Mouse (Mus musculus) bone marrow macrophage, adult 2 months (primary cell): ENCODE data around the gene Fkbp8. TPM values are rescaled to one million over a fixed set of nuclear protein-coding genes. Genes with fewer than 3 reads are reported as not detected.

Experiments used
- H3K27ac ChIP-seq: 2 replicates; pipeline ENCODE4 v1.5.1; 2012; ENCODE audit warnings: low read depth, low read length; ENCODE audit not compliant: insufficient read depth
- H3K4me1 ChIP-seq: 2 replicates; pipeline ENCODE4 v1.6.1; 2012; ENCODE audit warnings: low read length; ENCODE audit not compliant: control insufficient read depth, insufficient read depth
- H3K4me3 ChIP-seq: 2 replicates; pipeline ENCODE4 v1.5.1; 2012; ENCODE audit warnings: mild to moderate bottlenecking, low read length, moderate library complexity; ENCODE audit not compliant: insufficient read depth
- CTCF ChIP-seq: IDR thresholded peaks from 2 replicates; pipeline ENCODE4 v1.5.1; 2012; ENCODE audit warnings: low read depth, mild to moderate bottlenecking, low read length, moderate library complexity
- POLR2A ChIP-seq: IDR thresholded peaks from 2 replicates; pipeline ENCODE4 v1.6.1; 2012; ENCODE audit warnings: mild to moderate bottlenecking, low read depth, low read length, borderline replicate concordance
- polyA plus RNA-seq: library from polyadenylated mRNA; stranded (reverse); fragments of >200 nt; gene quantifications from 2 replicates; pipeline ENCODE4 v1.2.4, GENCODE M21; 2012; ENCODE audit not compliant: missing spikeins, insufficient read depth, insufficient read length

Fkbp8 gene
- polyA plus RNA-seq, 1 experiment: 163 TPM

DNA sequence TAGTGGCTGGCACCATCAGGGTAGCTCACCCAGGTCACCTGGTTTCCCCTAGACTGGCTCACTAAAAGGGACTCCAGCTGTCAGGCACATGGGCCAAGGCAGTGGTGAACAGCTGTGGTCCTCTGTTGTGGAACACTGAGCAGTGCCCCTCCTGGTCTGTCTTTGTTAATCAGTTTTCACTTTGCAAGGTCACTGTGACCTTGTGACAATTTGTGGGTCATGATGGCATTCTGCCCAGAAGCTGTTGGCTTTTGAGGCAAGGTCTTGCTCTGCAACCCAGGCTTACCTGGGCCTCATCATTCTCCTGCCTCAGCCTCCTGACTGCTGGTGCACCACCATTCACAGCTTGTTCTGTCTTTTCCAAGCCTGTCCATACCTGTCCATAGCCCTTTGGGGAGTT lies 42.8 kb downstream of the Fkbp8 start:
- no peak overlapping the region for H3K4me3 ChIP-seq
- no peak for TF ChIP-seq CTCF
- no peak for TF ChIP-seq POLR2A
- peaks cover 37% of the 10 kb centered on the region for H3K4me1 ChIP-seq
- no peak overlapping the region for H3K27ac ChIP-seq

DNA sequence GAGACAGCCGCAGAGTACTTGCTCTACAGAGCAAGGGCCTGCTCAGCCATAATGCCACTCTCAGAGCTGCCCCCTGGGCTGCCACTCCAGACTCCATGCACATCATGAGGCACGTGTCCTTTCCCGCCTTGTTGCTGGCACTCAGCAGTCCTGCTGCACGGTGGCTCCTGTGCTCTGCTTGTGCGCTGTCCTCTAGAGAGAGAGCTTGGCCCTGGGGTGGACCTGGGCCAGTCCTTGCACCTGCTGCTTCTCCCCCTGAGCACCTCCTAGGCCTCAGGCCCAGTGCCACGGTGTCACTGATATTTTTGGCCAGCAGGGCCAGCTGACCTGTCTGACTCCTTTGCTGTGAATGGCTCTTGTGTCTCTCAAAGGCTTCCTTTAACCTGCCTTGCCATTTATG lies 43.5 kb downstream of the Fkbp8 start:
- Histone ChIP-seq H3K4me3 (no peak overlapping the region), H3K4me1 (peaks cover 34% of the 10 kb centered on the region)
- TF ChIP-seq POLR2A (no peak), CTCF (no peak)

DNA sequence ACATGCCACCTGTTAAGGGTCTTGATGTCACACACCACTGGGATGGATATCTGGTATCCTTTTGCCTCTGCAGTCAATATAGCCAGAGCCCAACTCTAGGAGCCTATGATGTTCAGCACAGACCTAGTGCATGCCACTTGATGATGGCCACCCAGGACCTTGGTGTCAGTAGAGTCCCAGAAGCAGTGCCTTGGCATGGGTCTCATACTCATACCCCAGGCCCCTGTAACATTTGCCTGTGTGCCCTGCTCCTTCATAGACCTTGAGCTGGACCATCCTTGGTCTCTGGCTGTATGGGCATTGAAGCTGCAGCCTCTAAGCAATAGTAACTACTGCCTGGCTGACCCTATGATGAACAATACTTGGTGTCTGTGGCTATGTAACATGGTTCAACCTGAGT lies 46.8 kb downstream of the Fkbp8 start:
- Histone ChIP-seq H3K4me1 (peaks cover 34% of the 10 kb centered on the region), H3K27ac (no peak overlapping the region), H3K4me3 (no peak overlapping the region)
- no peak for TF ChIP-seq CTCF
- no peak for TF ChIP-seq POLR2A

More for the DNA sequence above, 43.5 kb downstream of the Fkbp8 start:
- H3K27ac ChIP-seq: no peak overlapping the region

DNA sequence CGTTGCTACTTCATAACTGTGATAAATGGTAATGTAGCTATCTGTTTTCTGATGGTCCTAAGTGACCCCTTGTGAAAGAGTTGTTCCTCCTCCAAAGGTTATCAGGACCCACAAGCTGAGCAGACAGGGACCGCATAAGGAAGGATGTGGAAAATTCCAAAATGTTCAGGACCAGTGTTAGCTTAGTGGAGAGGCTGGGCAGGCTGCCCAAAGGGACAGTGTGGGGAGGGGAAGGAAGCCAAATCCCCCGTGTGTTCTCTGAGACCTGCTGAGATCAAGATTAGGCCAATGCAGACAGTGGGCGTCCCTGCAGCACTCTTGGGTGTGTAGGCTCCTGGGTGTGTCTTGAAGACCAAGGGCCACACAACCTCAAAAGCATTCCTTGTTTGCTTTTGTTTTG lies 47.4 kb downstream of the Fkbp8 start:
- no peak for TF ChIP-seq POLR2A
- TF ChIP-seq CTCF: no peak
- Histone ChIP-seq H3K27ac (no peak overlapping the region), H3K4me1 (peaks cover 31% of the 10 kb centered on the region), H3K4me3 (no peak overlapping the region)

DNA sequence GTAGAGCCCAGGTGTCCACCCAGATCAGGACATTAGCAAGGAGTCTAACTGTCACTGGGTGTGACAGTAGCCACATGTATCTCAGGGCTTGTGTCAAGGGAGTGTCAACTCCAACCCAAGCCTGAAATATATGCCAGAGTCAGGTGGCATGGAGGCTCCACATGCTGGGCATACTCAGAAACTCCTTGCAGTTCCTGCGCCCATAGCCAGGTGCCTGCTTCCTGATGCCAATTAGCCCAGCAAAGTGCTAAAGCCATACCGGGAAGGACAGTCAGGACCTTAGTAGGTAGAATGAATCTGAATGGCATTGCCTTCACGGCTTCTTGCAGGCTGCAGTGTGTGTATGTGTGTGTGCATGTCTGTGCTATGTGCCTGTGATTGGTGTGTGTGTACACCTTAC lies 49.7 kb downstream of the Fkbp8 start:
- no peak overlapping the region for H3K4me3 ChIP-seq
- H3K27ac ChIP-seq: no peak overlapping the region
- H3K4me1 ChIP-seq: peaks cover 10% of the 10 kb centered on the region
- TF ChIP-seq POLR2A (no peak), CTCF (no peak)

DNA sequence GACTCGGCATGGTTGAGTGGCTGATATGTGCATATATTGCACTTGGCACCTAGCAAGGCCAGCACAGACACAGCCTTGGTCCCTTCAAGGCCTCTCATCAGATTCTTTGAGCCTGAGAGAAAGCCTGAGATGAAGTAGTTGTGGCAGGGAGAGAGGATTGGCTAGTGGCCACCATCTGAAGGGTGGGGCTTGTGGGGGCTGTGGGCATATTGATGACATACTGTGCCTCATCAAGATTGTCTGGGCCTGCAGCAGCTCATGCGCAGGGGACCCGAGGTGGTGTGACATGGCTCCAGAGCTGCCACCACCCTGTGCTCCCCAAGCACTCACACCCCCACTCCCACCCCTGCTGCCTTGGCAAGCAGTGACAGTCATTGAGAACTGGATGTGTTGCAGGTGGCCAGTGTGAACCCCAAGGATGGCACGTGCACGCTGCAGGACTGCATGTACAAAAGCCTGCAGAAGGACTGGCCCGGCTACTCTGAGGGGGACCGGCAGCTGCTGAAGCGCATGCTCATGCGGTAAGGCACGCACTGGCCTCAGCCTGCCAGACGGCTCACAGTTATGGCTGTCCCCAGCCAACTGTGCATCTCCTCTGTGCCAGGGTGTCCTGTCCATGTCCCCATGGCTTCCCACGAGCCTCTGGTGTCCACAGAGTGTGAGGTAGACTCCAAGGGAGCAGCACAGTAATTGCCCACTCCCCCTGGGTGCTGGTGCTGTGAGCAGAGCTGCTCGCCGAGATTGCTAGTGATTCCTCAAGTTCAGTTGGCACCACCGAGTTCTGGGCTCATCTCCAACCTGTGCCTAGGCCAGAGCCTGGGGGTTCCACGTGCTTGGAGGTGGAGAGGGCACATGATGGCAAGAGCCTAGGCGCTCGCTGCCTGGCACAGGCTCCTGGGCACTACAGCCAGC lies 56.2 kb downstream of the Fkbp8 start:
- no peaks in the 10 kb centered on the region for H3K4me1 ChIP-seq
- H3K4me3 ChIP-seq: no peak overlapping the region
- no peak for TF ChIP-seq POLR2A
- no peak for TF ChIP-seq CTCF
- H3K27ac ChIP-seq: no peak overlapping the region

DNA sequence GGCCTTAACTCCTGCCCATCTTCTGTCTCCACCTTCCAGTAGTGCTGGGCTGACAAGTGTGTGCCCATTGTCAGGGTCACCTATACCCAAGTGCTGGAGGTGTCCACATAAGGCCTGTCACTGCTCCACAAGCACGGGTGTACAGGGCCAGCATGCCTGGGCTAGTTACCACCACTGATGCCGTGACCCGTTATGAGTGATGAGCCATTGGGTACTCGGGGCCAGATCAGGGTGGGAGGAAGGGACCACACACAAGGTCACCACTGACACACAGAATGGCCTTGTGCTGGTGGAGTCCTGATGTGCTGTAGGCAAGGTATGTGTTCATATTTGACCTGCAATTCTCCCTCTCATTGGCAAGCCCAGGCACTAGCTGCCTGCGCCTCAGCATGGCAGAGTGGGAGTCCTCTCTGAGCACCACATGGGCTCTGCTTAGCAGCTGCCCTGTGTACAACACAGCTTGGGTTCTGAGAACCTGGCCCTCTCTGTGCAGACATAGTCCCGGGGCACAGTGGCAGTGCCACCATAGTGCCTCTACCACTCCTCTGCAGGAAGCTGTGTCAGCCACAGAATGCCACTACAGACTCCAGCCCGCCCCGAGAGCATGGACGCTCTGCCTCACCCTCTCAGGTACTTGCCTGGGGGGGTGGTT lies 57.2 kb downstream of the Fkbp8 start:
- Histone ChIP-seq H3K4me1 (no peaks in the 10 kb centered on the region), H3K4me3 (no peak overlapping the region), H3K27ac (no peak overlapping the region)
- TF ChIP-seq CTCF (no peak), POLR2A (no peak)

Other genes starting within 250 kb of the Fkbp8 start
- 27.4 and 29.3 TPM in 2 replicates for gene Homer3, start 244.9 kb upstream of the Fkbp8 start, polyA plus RNA-seq
- gene Ddx49, start 225.2 kb upstream of the Fkbp8 start, polyA plus RNA-seq: 23.9 and 24.3 TPM in 2 replicates
- 119 and 139 TPM in 2 replicates for gene Cope, start 225.2 kb upstream of the Fkbp8 start, polyA plus RNA-seq
- not detected in 2 replicates for gene Cers1, start 211.9 kb upstream of the Fkbp8 start, polyA plus RNA-seq
- not detected in 2 replicates for gene Gdf1, start 197.9 kb upstream of the Fkbp8 start, polyA plus RNA-seq
- 30.6 and 31.6 TPM in 2 replicates for gene Upf1, start 174.4 kb upstream of the Fkbp8 start, polyA plus RNA-seq
- 1.1 and 1.2 TPM in 2 replicates for gene Comp, start 154.2 kb upstream of the Fkbp8 start, polyA plus RNA-seq
- 8.4 and 8.9 TPM in 2 replicates for gene Crtc1, start 88.1 kb upstream of the Fkbp8 start, polyA plus RNA-seq
- 10.8 and 10.9 TPM in 2 replicates for gene Klhl26, start 50.8 kb upstream of the Fkbp8 start, polyA plus RNA-seq
- gene Tmem59l, start 40.4 kb upstream of the Fkbp8 start, polyA plus RNA-seq: not detected in 2 replicates
- gene Crlf1, start 34.6 kb upstream of the Fkbp8 start, polyA plus RNA-seq: 0.97 and 1.0 TPM in 2 replicates
- 80.7 and 86.0 TPM in 2 replicates for gene Rex1bd, start 21.0 kb upstream of the Fkbp8 start, polyA plus RNA-seq
- gene Uba52, start 16.9 kb upstream of the Fkbp8 start, polyA plus RNA-seq: 825 and 873 TPM in 2 replicates
- 82.2 and 82.3 TPM in 2 replicates for gene Kxd1, start 232 bp downstream of the Fkbp8 start, polyA plus RNA-seq
- 17.1 TPM in 2 replicates for gene Ell, start 11.7 kb downstream of the Fkbp8 start, polyA plus RNA-seq
- 36.0 and 41.4 TPM in 2 replicates for gene Isyna1, start 66.6 kb downstream of the Fkbp8 start, polyA plus RNA-seq
- gene Ssbp4, start 81.1 kb downstream of the Fkbp8 start, polyA plus RNA-seq: 106 and 123 TPM in 2 replicates
- 185 and 197 TPM in 2 replicates for gene Lrrc25, start 88.4 kb downstream of the Fkbp8 start, polyA plus RNA-seq
- 3.3 and 4.9 TPM in 2 replicates for gene Gdf15, start 104.7 kb downstream of the Fkbp8 start, polyA plus RNA-seq
- gene Pgpep1, start 132.7 kb downstream of the Fkbp8 start, polyA plus RNA-seq: 33.0 and 35.2 TPM in 2 replicates
- 62.3 and 65.9 TPM in 2 replicates for gene Lsm4, start 145.5 kb downstream of the Fkbp8 start, polyA plus RNA-seq
- 102 and 111 TPM in 2 replicates for gene Jund, start 171.2 kb downstream of the Fkbp8 start, polyA plus RNA-seq
- gene Iqcn, start 175.7 kb downstream of the Fkbp8 start, polyA plus RNA-seq: not detected in 2 replicates
- gene Gm3336, start 190.8 kb downstream of the Fkbp8 start, polyA plus RNA-seq: not detected in 2 replicates
- gene Pde4c, start 196.0 kb downstream of the Fkbp8 start, polyA plus RNA-seq: not detected in 2 replicates
- 7.9 and 9.4 TPM in 2 replicates for gene Rab3a, start 227.0 kb downstream of the Fkbp8 start, polyA plus RNA-seq
- 32.4 and 33.7 TPM in 2 replicates for gene Mpv17l2, start 233.2 kb downstream of the Fkbp8 start, polyA plus RNA-seq
- gene Pik3r2, start 249.0 kb downstream of the Fkbp8 start, polyA plus RNA-seq: 26.9 and 27.5 TPM in 2 replicates